ENCODE assay signal across 10 mouse cellular contexts in the genomic region with DNA sequence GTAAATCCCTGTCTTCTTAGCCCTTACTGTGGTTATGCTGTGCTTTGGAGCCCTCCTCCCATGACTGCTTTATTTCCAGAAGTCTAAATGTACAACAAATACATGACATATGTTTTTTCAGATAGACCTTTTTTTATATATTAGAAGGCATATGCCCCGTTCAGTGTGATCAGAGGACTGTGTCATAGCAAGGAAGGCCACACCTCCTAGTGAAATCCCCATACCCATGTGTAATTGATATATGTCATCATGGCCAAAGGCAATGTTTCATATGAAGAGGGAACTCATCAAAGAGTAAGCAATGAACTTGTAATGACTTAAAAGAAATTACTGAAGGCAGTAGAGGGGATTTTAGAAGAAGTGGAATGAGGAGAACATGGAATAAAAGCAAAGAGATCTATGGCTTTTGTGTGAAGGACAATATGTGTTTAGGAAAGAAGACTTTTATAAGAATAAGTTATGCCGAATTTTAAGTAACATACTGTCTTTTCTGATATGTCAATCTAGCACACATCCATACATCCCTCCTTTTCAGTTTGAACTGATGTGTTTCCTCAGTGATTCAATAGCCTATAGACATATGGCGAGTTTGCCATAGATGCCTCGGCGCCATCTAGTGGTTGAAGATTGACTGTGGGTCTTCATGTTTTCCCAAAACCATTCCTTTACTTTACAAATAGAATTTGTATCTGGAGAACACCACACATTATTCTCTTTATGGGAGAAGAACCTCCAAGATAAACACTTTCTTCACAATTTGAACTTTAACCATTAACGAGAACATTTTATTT.
A peak's percentile ranks its signal among the peaks of the same experiment; 100 is the strongest.
DNase-seq lines count a peak whose midpoint lies in the region; ATAC-seq lines count a peak whose summit lies in the region.
"Had no signal": no experiment of that assay in that cellular context is flagged by ENCODE, and none has a peak within 500 bp of the region (broad histone marks: within the 10 kb centered on the region; RNA-seq: fewer than 3 reads in every experiment).

No protein-coding gene starts in this region.

- H3K4me2 ChIP-seq in midbrain, embryonic 16.5 days (ENCODE audit: low read length) = no peak overlapping the region
- H3K4me2 ChIP-seq in neural tube, embryonic 13.5 days = no peak overlapping the region
- H3K4me2 ChIP-seq: embryonic facial prominence, embryonic 13.5 days had no signal

- H3K9ac ChIP-seq in midbrain, embryonic 16.5 days (ENCODE audit: low read depth, low read length) = no peak overlapping the region
- no peak overlapping the region for H3K9ac ChIP-seq in neural tube, embryonic 13.5 days
- H3K9ac ChIP-seq: embryonic facial prominence, embryonic 13.5 days had no signal

- 18% methylated on average over 6 of the region's 6 CpGs for WGBS in midbrain, embryonic 10.5 days
- WGBS in midbrain, embryonic 16.5 days = 17% methylated on average over 6 of the region's 6 CpGs
- WGBS in neural tube, embryonic 13.5 days = 11% methylated on average over 6 of the region's 6 CpGs

- intact Hi-C loops in left cerebral cortex, postnatal 4 days (cut with DNase I) = no loop called here

- no peak overlapping the region for H3K4me3 ChIP-seq in midbrain, embryonic 10.5 days
- no peak overlapping the region for H3K4me3 ChIP-seq in midbrain, embryonic 16.5 days (ENCODE audit: low read depth, low read length)
- H3K4me3 ChIP-seq in neural tube, embryonic 13.5 days = no peak overlapping the region
- H3K4me3 ChIP-seq: embryonic facial prominence, embryonic 13.5 days had no signal

- H3K27ac ChIP-seq in midbrain, embryonic 10.5 days (replicated peaks) = no peak overlapping the region
- no peak overlapping the region for H3K27ac ChIP-seq in midbrain, embryonic 16.5 days (ENCODE audit: low read length)
- no peak overlapping the region for H3K27ac ChIP-seq in neural tube, embryonic 13.5 days (replicated peaks)
- H3K27ac ChIP-seq: embryonic facial prominence, embryonic 13.5 days; macrophage had no signal

- H3K36me3 ChIP-seq in midbrain, embryonic 10.5 days = no peaks in the 10 kb centered on the region
- no peaks in the 10 kb centered on the region for H3K36me3 ChIP-seq in midbrain, embryonic 16.5 days (ENCODE audit: control insufficient read depth, insufficient read depth, low read length)
- H3K36me3 ChIP-seq in neural tube, embryonic 13.5 days = no peaks in the 10 kb centered on the region
- H3K36me3 ChIP-seq: embryonic facial prominence, embryonic 13.5 days had no signal

- DNase-seq in midbrain, embryonic 10.5 days (ENCODE audit: low spot score) = peak; percentile 55
- peak; percentile 31 for DNase-seq in adrenal gland, postnatal 25 days
- DNase-seq in fibroblast of lung, adult 2 months (ENCODE audit: low read depth) = peak; percentile 14
- peak; percentile 1 to 41 for DNase-seq in kidney, adult 8-10 months
- DNase-seq in left cerebral cortex, postnatal 4 days = peak; percentile 64

- H3K27me3 ChIP-seq in midbrain, embryonic 10.5 days (ENCODE audit: low read depth, poor library complexity, severe bottlenecking) = no peaks in the 10 kb centered on the region
- H3K27me3 ChIP-seq in midbrain, embryonic 16.5 days (ENCODE audit: control insufficient read depth, insufficient read depth, low read depth, low read length) = no peaks in the 10 kb centered on the region
- no peaks in the 10 kb centered on the region for H3K27me3 ChIP-seq in neural tube, embryonic 13.5 days
- H3K27me3 ChIP-seq: embryonic facial prominence, embryonic 13.5 days had no signal

- H3K9me3 ChIP-seq in midbrain, embryonic 10.5 days (replicated peaks) = no peaks in the 10 kb centered on the region
- no peaks in the 10 kb centered on the region for H3K9me3 ChIP-seq in midbrain, embryonic 16.5 days (replicated peaks; ENCODE audit: control insufficient read depth, low read length, poor library complexity, severe bottlenecking)
- no peaks in the 10 kb centered on the region for H3K9me3 ChIP-seq in neural tube, embryonic 13.5 days
- H3K9me3 ChIP-seq: embryonic facial prominence, embryonic 13.5 days had no signal

- ATAC-seq in midbrain, embryonic 16.5 days = no peak
- ATAC-seq in neural tube, embryonic 13.5 days (ENCODE audit: low read depth) = peak; percentile 75; the same call in 1 of the 2 replicates
- no peak for ATAC-seq in activated CD4-positive, CD25-positive, alpha-beta regulatory T cell, adult 4 months

- no peaks in the 10 kb centered on the region for H3K4me1 ChIP-seq in midbrain, embryonic 10.5 days
- no peaks in the 10 kb centered on the region for H3K4me1 ChIP-seq in midbrain, embryonic 16.5 days (ENCODE audit: control insufficient read depth, insufficient read depth, low read length)
- H3K4me1 ChIP-seq in neural tube, embryonic 13.5 days (replicated peaks) = peaks cover 10% of the 10 kb centered on the region; the same call in 1 of the 2 replicates
- H3K4me1 ChIP-seq: embryonic facial prominence, embryonic 13.5 days had no signal

Comparison
In these comparisons a context has a peak if more than half of its experiments do, and no peak if none do; other contexts are left out.
1. DNase-seq: peak in every context shown above with its lines; median percentile 64 in left cerebral cortex, postnatal 4 days; 55 in midbrain, embryonic 10.5 days; 31 in adrenal gland, postnatal 25 days; 21 in kidney, adult 8-10 months; 14 in fibroblast of lung, adult 2 months.